Mouse (Mus musculus) E14TG2a.4 (cell line): Measurements from ENCODE around the gene Acss3.
A peak's percentile ranks its signal among the peaks of the same experiment; 100 is the strongest.

ENCODE experiments used
- H3K27me3 ChIP-seq: 2 replicates; pipeline ENCODE4 v1.6.1; 2014; ENCODE audit warnings: low read length, control low read depth; ENCODE audit not compliant: insufficient read depth
- H3K36me3 ChIP-seq: 2 replicates; pipeline ENCODE4 v1.6.1; 2014; ENCODE audit warnings: low read length, control low read depth; ENCODE audit not compliant: insufficient read depth
- H3K4me1 ChIP-seq: replicated peaks from 2 replicates; pipeline ENCODE4 v1.6.1; 2014; ENCODE audit warnings: low read depth, low read length, control low read depth
- H3K4me3 ChIP-seq: replicated peaks from 2 replicates; pipeline ENCODE4 v1.5.1; 2014; ENCODE audit warnings: mild to moderate bottlenecking, low read length
- H3K9me3 ChIP-seq: 2 replicates; pipeline ENCODE4 v1.6.1; 2014; ENCODE audit warnings: low read length, control low read depth
- CTCF ChIP-seq: conservative IDR thresholded peaks from 2 replicates; pipeline ENCODE4 v1.5.1; 2014; ENCODE audit warnings: low read length
- NANOG ChIP-seq: IDR thresholded peaks from 2 replicates; pipeline ENCODE4 v1.6.1; 2014; ENCODE audit warnings: borderline replicate concordance, low read length, mixed read lengths
- POU5F1 ChIP-seq: IDR thresholded peaks from 2 replicates; pipeline ENCODE4 v1.6.1; 2014; ENCODE audit warnings: low read length, borderline replicate concordance

Acss3 gene

GRCm38 (mm10) chr10:106924798-106925197, 198.7 kb downstream of the Acss3 start:
- TF ChIP-seq NANOG (no peak), POU5F1 (no peak), CTCF (no peak)
- H3K36me3 ChIP-seq, result no peaks in the 10 kb centered on the region
- no peaks in the 10 kb centered on the region for H3K9me3 ChIP-seq
- no peaks in the 10 kb centered on the region for H3K27me3 ChIP-seq
- no peak overlapping the region for H3K4me3 ChIP-seq
- H3K4me1 ChIP-seq, result no peaks in the 10 kb centered on the region

GRCm38 (mm10) chr10:106924334-106924733, 199.1 kb downstream of the Acss3 start:
- H3K4me1 ChIP-seq, result no peaks in the 10 kb centered on the region
- H3K27me3 ChIP-seq, result no peaks in the 10 kb centered on the region
- H3K4me3 ChIP-seq, result no peak overlapping the region
- TF ChIP-seq NANOG, result no peak
- TF ChIP-seq POU5F1, result no peak
- TF ChIP-seq CTCF, result no peak
- no peaks in the 10 kb centered on the region for H3K9me3 ChIP-seq
- H3K36me3 ChIP-seq, result no peaks in the 10 kb centered on the region

GRCm38 (mm10) chr10:106914822-106915221, 208.6 kb downstream of the Acss3 start:
- no peak for TF ChIP-seq NANOG
- H3K36me3 ChIP-seq, result no peaks in the 10 kb centered on the region
- no peaks in the 10 kb centered on the region for H3K27me3 ChIP-seq
- H3K9me3 ChIP-seq, result 0 out of 2 replicates have a peak, but pooled peaks cover 6% of the 10 kb centered on the region
- no peak overlapping the region for H3K4me3 ChIP-seq
- no peaks in the 10 kb centered on the region for H3K4me1 ChIP-seq

GRCm38 (mm10) chr10:106914275-106914674, 209.2 kb downstream of the Acss3 start:
- no peaks in the 10 kb centered on the region for H3K36me3 ChIP-seq
- no peaks in the 10 kb centered on the region for H3K4me1 ChIP-seq
- H3K4me3 ChIP-seq, result no peak overlapping the region

GRCm38 (mm10) chr10:106913032-106913431, 210.4 kb downstream of the Acss3 start:
- Histone ChIP-seq H3K36me3 (no peaks in the 10 kb centered on the region), H3K4me1 (no peaks in the 10 kb centered on the region), H3K9me3 (0 out of 2 replicates have a peak, but pooled peaks cover 6% of the 10 kb centered on the region), H3K27me3 (no peaks in the 10 kb centered on the region), H3K4me3 (no peak overlapping the region)
- TF ChIP-seq POU5F1 (no peak), CTCF (peak; percentile 47)

More at GRCm38 (mm10) chr10:106914275-106914674, 209.2 kb downstream of the Acss3 start:
- Histone ChIP-seq H3K27me3 (no peaks in the 10 kb centered on the region), H3K9me3 (0 out of 2 replicates have a peak, but pooled peaks cover 6% of the 10 kb centered on the region)
- TF ChIP-seq POU5F1 (no peak), NANOG (no peak), CTCF (no peak)

- TF ChIP-seq POU5F1 (no peak), NANOG (no peak), CTCF (no peak)
- Histone ChIP-seq H3K36me3 (no peaks in the 10 kb centered on the region), H3K4me3 (no peak overlapping the region), H3K9me3 (0 out of 2 replicates have a peak, but pooled peaks cover 6% of the 10 kb centered on the region), H3K27me3 (no peaks in the 10 kb centered on the region), H3K4me1 (no peaks in the 10 kb centered on the region)
These were observed 213.4 kb downstream of the Acss3 start for GRCm38 (mm10) chr10:106910108-106910507.

- no peaks in the 10 kb centered on the region for H3K4me1 ChIP-seq
- no peak overlapping the region for H3K4me3 ChIP-seq
- H3K9me3 ChIP-seq, result no peaks in the 10 kb centered on the region
- H3K27me3 ChIP-seq, result no peaks in the 10 kb centered on the region; the same call in 1 of the 2 replicates
- H3K36me3 ChIP-seq, result no peaks in the 10 kb centered on the region
- TF ChIP-seq CTCF (no peak), POU5F1 (no peak), NANOG (no peak)
These were observed 227.1 kb downstream of the Acss3 start for GRCm38 (mm10) chr10:106896351-106896750.
